Mouse (Mus musculus): Measurements from ENCODE around the gene Nfia. TPM values are rescaled to one million over a fixed set of nuclear protein-coding genes. Genes with fewer than 3 reads are reported as not detected.

Gene Nfia
- polyA plus RNA-seq, 1 experiment: 1.4 TPM

- H3K36me3 ChIP-seq (ENCODE audit: control insufficient read depth, insufficient read depth, low read length, poor library complexity, severe bottlenecking): no peaks in the 10 kb centered on the region
Measured at GRCm38 (mm10) chr4:98023245-98023792, 250.8 kb downstream of the Nfia start.

GRCm38 (mm10) chr4:98027412-98027811 lies 254.9 kb downstream of the Nfia start:
- Histone ChIP-seq H3K9me3 (replicated peaks; ENCODE audit: control insufficient read depth, insufficient read depth, low read length, poor library complexity, severe bottlenecking) (0 out of 2 replicates have a peak, but pooled peaks cover 4% of the 10 kb centered on the region), H3K36me3 (ENCODE audit: control insufficient read depth, insufficient read depth, low read length, poor library complexity, severe bottlenecking) (no peaks in the 10 kb centered on the region), H3K4me3 (ENCODE audit: low read depth, low read length) (no peak overlapping the region), H3K4me1 (ENCODE audit: control insufficient read depth, insufficient read depth, low read length) (no peaks in the 10 kb centered on the region), H3K27me3 (ENCODE audit: control insufficient read depth, insufficient read depth, low read length, poor library complexity, severe bottlenecking) (no peaks in the 10 kb centered on the region), H3K27ac (ENCODE audit: insufficient read depth, low read length) (no peak overlapping the region), H3K9ac (ENCODE audit: low read depth, poor library complexity, severe bottlenecking) (no peak overlapping the region)
- TF ChIP-seq EP300 (IDR thresholded peaks at IDR 0.05; ENCODE audit: insufficient read depth, low read depth, low read length): no peak

More at GRCm38 (mm10) chr4:98023245-98023792, 250.8 kb downstream of the Nfia start:
- Histone ChIP-seq H3K9ac (ENCODE audit: low read depth, poor library complexity, severe bottlenecking) (no peak overlapping the region), H3K27me3 (ENCODE audit: control insufficient read depth, insufficient read depth, low read length, poor library complexity, severe bottlenecking) (no peaks in the 10 kb centered on the region), H3K27ac (ENCODE audit: insufficient read depth, low read length) (no peak overlapping the region), H3K4me1 (ENCODE audit: control insufficient read depth, insufficient read depth, low read length) (no peaks in the 10 kb centered on the region), H3K4me3 (ENCODE audit: low read depth, low read length) (no peak overlapping the region), H3K9me3 (replicated peaks; ENCODE audit: control insufficient read depth, insufficient read depth, low read length, poor library complexity, severe bottlenecking) (0 out of 2 replicates have a peak, but pooled peaks cover 4% of the 10 kb centered on the region)
- TF ChIP-seq EP300 (IDR thresholded peaks at IDR 0.05; ENCODE audit: insufficient read depth, low read depth, low read length): no peak
- no peak for TF ChIP-seq CTCF (IDR thresholded peaks at IDR 0.05; ENCODE audit: low read depth, low read length)
- no peak for TF ChIP-seq POLR2A (IDR thresholded peaks at IDR 0.05; ENCODE audit: insufficient read depth, low read length)

GRCm38 (mm10) chr4:98031871-98032270 lies 259.3 kb downstream of the Nfia start:
- Histone ChIP-seq H3K9me3 (replicated peaks; ENCODE audit: control insufficient read depth, insufficient read depth, low read length, poor library complexity, severe bottlenecking) (no peaks in the 10 kb centered on the region), H3K36me3 (ENCODE audit: control insufficient read depth, insufficient read depth, low read length, poor library complexity, severe bottlenecking) (no peaks in the 10 kb centered on the region), H3K4me3 (ENCODE audit: low read depth, low read length) (no peak overlapping the region), H3K9ac (ENCODE audit: low read depth, poor library complexity, severe bottlenecking) (no peak overlapping the region), H3K4me1 (ENCODE audit: control insufficient read depth, insufficient read depth, low read length) (no peaks in the 10 kb centered on the region), H3K27ac (ENCODE audit: insufficient read depth, low read length) (no peak overlapping the region), H3K27me3 (ENCODE audit: control insufficient read depth, insufficient read depth, low read length, poor library complexity, severe bottlenecking) (no peaks in the 10 kb centered on the region)
- TF ChIP-seq EP300 (IDR thresholded peaks at IDR 0.05; ENCODE audit: insufficient read depth, low read depth, low read length) (no peak), CTCF (IDR thresholded peaks at IDR 0.05; ENCODE audit: low read depth, low read length) (no peak), POLR2A (IDR thresholded peaks at IDR 0.05; ENCODE audit: insufficient read depth, low read length) (no peak)

GRCm38 (mm10) chr4:98032332-98032731 lies 259.8 kb downstream of the Nfia start:
- no peaks in the 10 kb centered on the region for H3K36me3 ChIP-seq (ENCODE audit: control insufficient read depth, insufficient read depth, low read length, poor library complexity, severe bottlenecking)
- H3K4me1 ChIP-seq (ENCODE audit: control insufficient read depth, insufficient read depth, low read length): no peaks in the 10 kb centered on the region
- H3K27ac ChIP-seq (ENCODE audit: insufficient read depth, low read length): no peak overlapping the region
- H3K9ac ChIP-seq (ENCODE audit: low read depth, poor library complexity, severe bottlenecking): no peak overlapping the region
- TF ChIP-seq EP300 (IDR thresholded peaks at IDR 0.05; ENCODE audit: insufficient read depth, low read depth, low read length) (no peak), CTCF (IDR thresholded peaks at IDR 0.05; ENCODE audit: low read depth, low read length) (no peak), POLR2A (IDR thresholded peaks at IDR 0.05; ENCODE audit: insufficient read depth, low read length) (no peak)
- H3K9me3 ChIP-seq (replicated peaks; ENCODE audit: control insufficient read depth, insufficient read depth, low read length, poor library complexity, severe bottlenecking): no peaks in the 10 kb centered on the region
- no peaks in the 10 kb centered on the region for H3K27me3 ChIP-seq (ENCODE audit: control insufficient read depth, insufficient read depth, low read length, poor library complexity, severe bottlenecking)
- H3K4me3 ChIP-seq (ENCODE audit: low read depth, low read length): no peak overlapping the region

GRCm38 (mm10) chr4:98039095-98039494 lies 266.6 kb downstream of the Nfia start:
- Histone ChIP-seq H3K9me3 (replicated peaks; ENCODE audit: control insufficient read depth, insufficient read depth, low read length, poor library complexity, severe bottlenecking) (no peaks in the 10 kb centered on the region), H3K4me3 (ENCODE audit: low read depth, low read length) (no peak overlapping the region), H3K27ac (ENCODE audit: insufficient read depth, low read length) (no peak overlapping the region), H3K9ac (ENCODE audit: low read depth, poor library complexity, severe bottlenecking) (no peak overlapping the region), H3K27me3 (ENCODE audit: control insufficient read depth, insufficient read depth, low read length, poor library complexity, severe bottlenecking) (no peaks in the 10 kb centered on the region), H3K36me3 (ENCODE audit: control insufficient read depth, insufficient read depth, low read length, poor library complexity, severe bottlenecking) (no peaks in the 10 kb centered on the region), H3K4me1 (ENCODE audit: control insufficient read depth, insufficient read depth, low read length) (no peaks in the 10 kb centered on the region)
- no peak for TF ChIP-seq CTCF (IDR thresholded peaks at IDR 0.05; ENCODE audit: low read depth, low read length)
- TF ChIP-seq EP300 (IDR thresholded peaks at IDR 0.05; ENCODE audit: insufficient read depth, low read depth, low read length): no peak
- TF ChIP-seq POLR2A (IDR thresholded peaks at IDR 0.05; ENCODE audit: insufficient read depth, low read length): no peak

GRCm38 (mm10) chr4:98040179-98040578 lies 267.6 kb downstream of the Nfia start:
- no peaks in the 10 kb centered on the region for H3K9me3 ChIP-seq (replicated peaks; ENCODE audit: control insufficient read depth, insufficient read depth, low read length, poor library complexity, severe bottlenecking)
- no peaks in the 10 kb centered on the region for H3K36me3 ChIP-seq (ENCODE audit: control insufficient read depth, insufficient read depth, low read length, poor library complexity, severe bottlenecking)
- no peaks in the 10 kb centered on the region for H3K4me1 ChIP-seq (ENCODE audit: control insufficient read depth, insufficient read depth, low read length)
- no peak overlapping the region for H3K4me3 ChIP-seq (ENCODE audit: low read depth, low read length)
- no peak overlapping the region for H3K27ac ChIP-seq (ENCODE audit: insufficient read depth, low read length)
- no peak for TF ChIP-seq CTCF (IDR thresholded peaks at IDR 0.05; ENCODE audit: low read depth, low read length)
- TF ChIP-seq POLR2A (IDR thresholded peaks at IDR 0.05; ENCODE audit: insufficient read depth, low read length): no peak
- TF ChIP-seq EP300 (IDR thresholded peaks at IDR 0.05; ENCODE audit: insufficient read depth, low read depth, low read length): no peak
- no peaks in the 10 kb centered on the region for H3K27me3 ChIP-seq (ENCODE audit: control insufficient read depth, insufficient read depth, low read length, poor library complexity, severe bottlenecking)
- no peak overlapping the region for H3K9ac ChIP-seq (ENCODE audit: low read depth, poor library complexity, severe bottlenecking)
